Mouse (Mus musculus): ENCODE results near the gene Kcnk10.

DNA sequence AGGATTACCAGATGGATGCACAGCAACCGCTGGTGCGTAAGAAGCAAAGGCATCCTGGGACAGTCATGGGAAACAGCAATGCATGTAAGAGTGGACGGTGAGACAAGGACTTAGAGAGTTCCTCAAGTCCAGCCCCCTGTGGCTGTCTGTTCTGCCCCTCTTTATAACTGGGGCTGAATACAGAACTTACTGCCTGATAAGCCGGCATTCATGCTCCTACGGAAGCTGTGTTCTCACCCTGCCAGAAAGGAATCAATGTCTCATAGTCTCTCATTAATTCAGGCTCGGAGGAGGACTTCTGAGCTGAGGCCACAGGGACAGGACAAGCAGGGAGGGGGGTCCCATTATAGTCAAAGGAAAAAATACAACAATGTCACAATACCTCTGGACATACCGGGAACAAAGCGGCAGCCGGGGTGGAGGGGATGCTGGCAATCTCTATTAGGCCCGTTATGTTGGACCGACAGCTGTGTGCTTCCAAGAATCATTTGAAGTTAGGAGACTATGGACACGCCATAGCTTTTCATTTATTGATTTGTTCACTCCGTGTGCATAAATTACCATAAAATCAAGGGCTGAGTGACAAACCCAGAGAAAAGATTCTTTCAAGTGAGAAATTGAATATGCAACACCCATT is 15.7 kb downstream of the Kcnk10 start:
- no peak for TF ChIP-seq CTCF (IDR thresholded peaks at IDR 0.05; ENCODE audit: low read depth)
- no peak for TF ChIP-seq EP300 (IDR thresholded peaks at IDR 0.05; ENCODE audit: low read depth)

Data from liver, postnatal 0 days (tissue).